Mouse (Mus musculus): ENCODE data around the gene Olfr654. TPM values are rescaled to one million over a fixed set of nuclear protein-coding genes. Genes with fewer than 3 reads are reported as not detected.

The Olfr654 gene
- polyA plus RNA-seq, 1 experiment from 2014 or later, result not detected

- WGBS, result 4% methylated on average over 3 of the region's 3 CpGs
- Histone ChIP-seq H3K27me3 (ENCODE audit: control insufficient read depth, insufficient read depth, low read length) (no peaks in the 10 kb centered on the region), H3K9ac (ENCODE audit: low read depth, low read length) (no peak overlapping the region), H3K4me2 (replicated peaks; ENCODE audit: low read depth, low read length) (no peak overlapping the region), H3K4me1 (replicated peaks; ENCODE audit: control insufficient read depth, insufficient read depth, low read length) (no peaks in the 10 kb centered on the region), H3K27ac (ENCODE audit: low read depth, low read length) (no peak overlapping the region), H3K9me3 (ENCODE audit: control insufficient read depth, low read length) (no peaks in the 10 kb centered on the region), H3K4me3 (ENCODE audit: low read depth, low read length) (no peak overlapping the region), H3K36me3 (ENCODE audit: control insufficient read depth, insufficient read depth, low read length) (no peaks in the 10 kb centered on the region)
- DNase-seq (ENCODE audit: low spot score) (peak; percentile 59), ATAC-seq (ENCODE audit: low FRiP score) (no peak; the same call in 1 of the 2 replicates)
Measured at GRCm38 (mm10) chr7:104603173-104603572, 16.3 kb downstream of the Olfr654 start.

GRCm38 (mm10) chr7:104604727-104605126 is 17.9 kb downstream of the Olfr654 start:
- H3K27ac ChIP-seq (ENCODE audit: low read depth, low read length), result no peak overlapping the region
- H3K4me2 ChIP-seq (replicated peaks; ENCODE audit: low read depth, low read length), result no peak overlapping the region
- no peak overlapping the region for H3K4me3 ChIP-seq (ENCODE audit: low read depth, low read length)
- H3K4me1 ChIP-seq (replicated peaks; ENCODE audit: control insufficient read depth, insufficient read depth, low read length), result no peaks in the 10 kb centered on the region
- H3K9ac ChIP-seq (ENCODE audit: low read depth, low read length), result no peak overlapping the region
- H3K27me3 ChIP-seq (ENCODE audit: control insufficient read depth, insufficient read depth, low read length), result no peaks in the 10 kb centered on the region
- H3K36me3 ChIP-seq (ENCODE audit: control insufficient read depth, insufficient read depth, low read length), result no peaks in the 10 kb centered on the region
- H3K9me3 ChIP-seq (ENCODE audit: control insufficient read depth, low read length), result no peaks in the 10 kb centered on the region
- no peak for ATAC-seq (ENCODE audit: low FRiP score)
- no peak for DNase-seq (ENCODE audit: low spot score)

- 87% methylated on average over 4 of the region's 4 CpGs for WGBS
- H3K4me2 ChIP-seq (replicated peaks; ENCODE audit: low read depth, low read length), result no peak within 1 kb of the TSS
- no peaks in the 10 kb centered on the region for H3K36me3 ChIP-seq (ENCODE audit: control insufficient read depth, insufficient read depth, low read length)
- DNase-seq (ENCODE audit: low spot score) (no peak), ATAC-seq (ENCODE audit: low FRiP score) (no peak)
- no peaks in the 10 kb centered on the region for H3K4me1 ChIP-seq (replicated peaks; ENCODE audit: control insufficient read depth, insufficient read depth, low read length)
- no peak within 1 kb of the TSS for H3K27ac ChIP-seq (ENCODE audit: low read depth, low read length)
- no peak within 1 kb of the TSS for H3K9ac ChIP-seq (ENCODE audit: low read depth, low read length)
- H3K4me3 ChIP-seq (ENCODE audit: low read depth, low read length), result no peak within 1 kb of the TSS
- H3K27me3 ChIP-seq (ENCODE audit: control insufficient read depth, insufficient read depth, low read length), result no peaks in the 10 kb centered on the region
- H3K9me3 ChIP-seq (ENCODE audit: control insufficient read depth, low read length), result no peaks in the 10 kb centered on the region
Measured at GRCm38 (mm10) chr7:104613655-104614054, 26.8 kb downstream of the Olfr654 start, which contains the start of gene Olfr656. TSS of gene Olfr656 (plus strand) at chr7:104613955.

- no peak for ATAC-seq (ENCODE audit: low FRiP score)
- H3K9me3 ChIP-seq (ENCODE audit: control insufficient read depth, low read length), result no peaks in the 10 kb centered on the region
- no peak within 1 kb of the TSS for H3K4me2 ChIP-seq (replicated peaks; ENCODE audit: low read depth, low read length)
- no peak within 1 kb of the TSS for H3K9ac ChIP-seq (ENCODE audit: low read depth, low read length)
- no peaks in the 10 kb centered on the region for H3K4me1 ChIP-seq (replicated peaks; ENCODE audit: control insufficient read depth, insufficient read depth, low read length)
- H3K27me3 ChIP-seq (ENCODE audit: control insufficient read depth, insufficient read depth, low read length), result no peaks in the 10 kb centered on the region
- no peak for DNase-seq (ENCODE audit: low spot score)
- H3K4me3 ChIP-seq (ENCODE audit: low read depth, low read length), result no peak within 1 kb of the TSS
- no peaks in the 10 kb centered on the region for H3K36me3 ChIP-seq (ENCODE audit: control insufficient read depth, insufficient read depth, low read length)
- no peak within 1 kb of the TSS for H3K27ac ChIP-seq (ENCODE audit: low read depth, low read length)
Measured at GRCm38 (mm10) chr7:104624494-104624893, 37.7 kb downstream of the Olfr654 start, which contains the start of gene Olfr657. TSS of gene Olfr657 (plus strand) at chr7:104624794.

Other genes starting within 250 kb of the Olfr654 start
- 0.45 and 1.0 TPM in 2 replicates for gene Trim12c, start 233.7 kb upstream of the Olfr654 start, polyA plus RNA-seq (2014; fragmentation: Nextera tagmentation; extraction: Ambion mirVana)
- gene Trim30b, start 217.1 kb upstream of the Olfr654 start, polyA plus RNA-seq (2014; fragmentation: Nextera tagmentation; extraction: Ambion mirVana), result 0.07 and 0.11 TPM in 2 replicates
- gene Trim30c, start 186.2 kb upstream of the Olfr654 start, polyA plus RNA-seq (2014; fragmentation: Nextera tagmentation; extraction: Ambion mirVana), result 0.11 and 0.32 TPM in 2 replicates
- gene Trim30a, start 121.8 kb upstream of the Olfr654 start, polyA plus RNA-seq (2014; fragmentation: Nextera tagmentation; extraction: Ambion mirVana), result 0.74 and 0.81 TPM in 2 replicates
- 0.11 and 0.31 TPM in 2 replicates for gene Trim30d, start 79.2 kb upstream of the Olfr654 start, polyA plus RNA-seq (2014; fragmentation: Nextera tagmentation; extraction: Ambion mirVana)
- gene Olfr651, start 36.9 kb upstream of the Olfr654 start, polyA plus RNA-seq (2014; fragmentation: Nextera tagmentation; extraction: Ambion mirVana), result not detected in 2 replicates
- gene Olfr652, start 26.1 kb upstream of the Olfr654 start, polyA plus RNA-seq (2014; fragmentation: Nextera tagmentation; extraction: Ambion mirVana), result not detected in 2 replicates
- gene Olfr653, start 9.7 kb upstream of the Olfr654 start, polyA plus RNA-seq (2014; fragmentation: Nextera tagmentation; extraction: Ambion mirVana), result not detected in 2 replicates
- not detected in 2 replicates for gene Olfr655, start 14.8 kb downstream of the Olfr654 start, polyA plus RNA-seq (2014; fragmentation: Nextera tagmentation; extraction: Ambion mirVana)
- not detected in 2 replicates for gene Olfr656, start 26.9 kb downstream of the Olfr654 start, polyA plus RNA-seq (2014; fragmentation: Nextera tagmentation; extraction: Ambion mirVana)
- gene Olfr657, start 37.8 kb downstream of the Olfr654 start, polyA plus RNA-seq (2014; fragmentation: Nextera tagmentation; extraction: Ambion mirVana), result not detected in 2 replicates
- not detected in 2 replicates for gene Olfr658, start 60.3 kb downstream of the Olfr654 start, polyA plus RNA-seq (2014; fragmentation: Nextera tagmentation; extraction: Ambion mirVana)
- not detected in 2 replicates for gene Olfr659, start 79.7 kb downstream of the Olfr654 start, polyA plus RNA-seq (2014; fragmentation: Nextera tagmentation; extraction: Ambion mirVana)
- not detected in 2 replicates for gene Olfr661, start 99.5 kb downstream of the Olfr654 start, polyA plus RNA-seq (2014; fragmentation: Nextera tagmentation; extraction: Ambion mirVana)
- not detected in 2 replicates for gene Usp17le, start 190.4 kb downstream of the Olfr654 start, polyA plus RNA-seq (2014; fragmentation: Nextera tagmentation; extraction: Ambion mirVana)

Data from hindbrain, embryonic 11.5 days (tissue).